Mouse (Mus musculus) cerebellum, postnatal 10 days (tissue): Measurements from ENCODE around the gene Ms4a10.

Source experiments
- DNase-seq, 2 experiments: peaks; one replicate each; pipeline ENCODE4 v3.0.0; 2021; ENCODE audit warnings: mixed read lengths in 2 of 2

The Ms4a10 gene

GRCm38 (mm10) chr19:10916506-10916905 is 58.0 kb downstream of the Ms4a10 start:
- DNase-seq: no peak

GRCm38 (mm10) chr19:10914870-10915269 is 59.6 kb downstream of the Ms4a10 start:
- no peak for DNase-seq

- no peak for DNase-seq
These were observed 60.2 kb downstream of the Ms4a10 start for GRCm38 (mm10) chr19:10914291-10914690.
